Mouse (Mus musculus): ENCODE measurements around the gene Ric1. TPM values are rescaled to one million over a fixed set of nuclear protein-coding genes. Genes with fewer than 3 reads are reported as not detected.

Ric1 gene
- total and polyA plus RNA-seq, 3 experiments = 13.5 to 59.1 (median 50.5) TPM

- no peak for ATAC-seq (ENCODE audit: extremely low read depth, insufficient number of reproducible peaks, low FRiP score, poor library complexity, severe bottlenecking)
Measured at GRCm38 (mm10) chr19:29513111-29513766, 8.8 kb upstream of the Ric1 start.

GRCm38 (mm10) chr19:29514130-29514529 is 8.0 kb upstream of the Ric1 start:
- Histone ChIP-seq H3K36me3 (replicated peaks) (peaks cover 17% of the 10 kb centered on the region), H3K9me3 (replicated peaks) (peaks cover 4% of the 10 kb centered on the region), H3K4me1 (ENCODE audit: insufficient read depth, low read depth, low read length) (peaks cover 7% of the 10 kb centered on the region), H3K27me3 (ENCODE audit: insufficient read depth, low read length) (peaks cover 4% of the 10 kb centered on the region), H3K4me3 (ENCODE audit: low read depth, low read length) (no peak overlapping the region)
- ATAC-seq (ENCODE audit: extremely low read depth, insufficient number of reproducible peaks, low FRiP score, poor library complexity, severe bottlenecking) = no peak
- no peak for TF ChIP-seq POLR2AphosphoS5 (IDR thresholded peaks at IDR 0.05; ENCODE audit: insufficient replicate concordance, low read depth, low read length)
- DNase-seq (ENCODE audit: low spot score) = no peak

More at GRCm38 (mm10) chr19:29513111-29513766, 8.8 kb upstream of the Ric1 start:
- no peak for DNase-seq (ENCODE audit: low spot score)
- TF ChIP-seq POLR2AphosphoS5 (IDR thresholded peaks at IDR 0.05; ENCODE audit: insufficient replicate concordance, low read depth, low read length) (no peak), GATA2 (IDR thresholded peaks at IDR 0.05; ENCODE audit: borderline replicate concordance, low read depth, low read length) (no peak), TAL1 (conservative IDR thresholded peaks at IDR 0.05; ENCODE audit: low read depth, low read length) (no peak), GATA1 (IDR thresholded peaks at IDR 0.05; ENCODE audit: borderline replicate concordance, low read length) (no peak)
- Histone ChIP-seq H3K9me3 (replicated peaks) (peaks cover 4% of the 10 kb centered on the region), H3K36me3 (replicated peaks) (peaks cover 15% of the 10 kb centered on the region), H3K4me1 (ENCODE audit: insufficient read depth, low read depth, low read length) (peaks cover 7% of the 10 kb centered on the region), H3K4me3 (ENCODE audit: low read depth, low read length) (no peak overlapping the region), H3K27me3 (ENCODE audit: insufficient read depth, low read length) (peaks cover 4% of the 10 kb centered on the region)

- no peaks in the 10 kb centered on the region for H3K27me3 ChIP-seq (ENCODE audit: insufficient read depth, low read length)
- H3K36me3 ChIP-seq (replicated peaks) = peaks cover 21% of the 10 kb centered on the region
- no peak for TF ChIP-seq TAL1 (conservative IDR thresholded peaks at IDR 0.05; ENCODE audit: low read depth, low read length)
- TF ChIP-seq POLR2AphosphoS5 (IDR thresholded peaks at IDR 0.05; ENCODE audit: insufficient replicate concordance, low read depth, low read length) = no peak
- TF ChIP-seq GATA2 (IDR thresholded peaks at IDR 0.05; ENCODE audit: borderline replicate concordance, low read depth, low read length) = no peak
- DNase-seq (ENCODE audit: low spot score) = no peak
- peaks cover 4% of the 10 kb centered on the region for H3K9me3 ChIP-seq (replicated peaks)
- no peak overlapping the region for H3K4me3 ChIP-seq (ENCODE audit: low read depth, low read length)
- H3K4me1 ChIP-seq (ENCODE audit: insufficient read depth, low read depth, low read length) = peaks cover 4% of the 10 kb centered on the region
- ATAC-seq (ENCODE audit: extremely low read depth, insufficient number of reproducible peaks, low FRiP score, poor library complexity, severe bottlenecking) = no peak
Measured at GRCm38 (mm10) chr19:29515386-29515785, 6.7 kb upstream of the Ric1 start.

GRCm38 (mm10) chr19:29515991-29516390 is 6.1 kb upstream of the Ric1 start:
- Histone ChIP-seq H3K27me3 (ENCODE audit: insufficient read depth, low read length) (no peaks in the 10 kb centered on the region), H3K4me1 (ENCODE audit: insufficient read depth, low read depth, low read length) (peaks cover 8% of the 10 kb centered on the region), H3K36me3 (replicated peaks) (peaks cover 25% of the 10 kb centered on the region), H3K9me3 (replicated peaks) (peaks cover 4% of the 10 kb centered on the region), H3K4me3 (ENCODE audit: low read depth, low read length) (no peak overlapping the region)
- TF ChIP-seq TAL1 (conservative IDR thresholded peaks at IDR 0.05; ENCODE audit: low read depth, low read length) (no peak), GATA2 (IDR thresholded peaks at IDR 0.05; ENCODE audit: borderline replicate concordance, low read depth, low read length) (no peak), GATA1 (IDR thresholded peaks at IDR 0.05; ENCODE audit: borderline replicate concordance, low read length) (no peak), CTCF (IDR thresholded peaks at IDR 0.05; ENCODE audit: low read depth, low read length) (no peak), POLR2AphosphoS5 (IDR thresholded peaks at IDR 0.05; ENCODE audit: insufficient replicate concordance, low read depth, low read length) (no peak)
- ATAC-seq (ENCODE audit: extremely low read depth, insufficient number of reproducible peaks, low FRiP score, poor library complexity, severe bottlenecking) (no peak), DNase-seq (ENCODE audit: low spot score) (no peak)

- no peaks in the 10 kb centered on the region for H3K27me3 ChIP-seq (ENCODE audit: insufficient read depth, low read length)
- TF ChIP-seq POLR2AphosphoS5 (IDR thresholded peaks at IDR 0.05; ENCODE audit: insufficient replicate concordance, low read depth, low read length) = no peak
- no peak for TF ChIP-seq TAL1 (conservative IDR thresholded peaks at IDR 0.05; ENCODE audit: low read depth, low read length)
- no peak for TF ChIP-seq GATA2 (IDR thresholded peaks at IDR 0.05; ENCODE audit: borderline replicate concordance, low read depth, low read length)
- no peak for TF ChIP-seq GATA1 (IDR thresholded peaks at IDR 0.05; ENCODE audit: borderline replicate concordance, low read length)
- no peak for TF ChIP-seq CTCF (IDR thresholded peaks at IDR 0.05; ENCODE audit: low read depth, low read length)
- no peak for ATAC-seq (ENCODE audit: extremely low read depth, insufficient number of reproducible peaks, low FRiP score, poor library complexity, severe bottlenecking)
Measured at GRCm38 (mm10) chr19:29518409-29518808, 3.7 kb upstream of the Ric1 start.

GRCm38 (mm10) chr19:29518922-29519321 is 3.2 kb upstream of the Ric1 start:
- peaks cover 25% of the 10 kb centered on the region for H3K36me3 ChIP-seq (replicated peaks)
- H3K4me1 ChIP-seq (ENCODE audit: insufficient read depth, low read depth, low read length) = peaks cover 15% of the 10 kb centered on the region
- ATAC-seq (ENCODE audit: extremely low read depth, insufficient number of reproducible peaks, low FRiP score, poor library complexity, severe bottlenecking) (no peak), DNase-seq (ENCODE audit: low spot score) (no peak)
- H3K27me3 ChIP-seq (ENCODE audit: insufficient read depth, low read length) = no peaks in the 10 kb centered on the region
- no peak overlapping the region for H3K4me3 ChIP-seq (ENCODE audit: low read depth, low read length)
- peaks cover 4% of the 10 kb centered on the region for H3K9me3 ChIP-seq (replicated peaks)
- TF ChIP-seq TAL1 (conservative IDR thresholded peaks at IDR 0.05; ENCODE audit: low read depth, low read length) = no peak
- no peak for TF ChIP-seq GATA1 (IDR thresholded peaks at IDR 0.05; ENCODE audit: borderline replicate concordance, low read length)
- TF ChIP-seq POLR2AphosphoS5 (IDR thresholded peaks at IDR 0.05; ENCODE audit: insufficient replicate concordance, low read depth, low read length) = no peak

More at GRCm38 (mm10) chr19:29518409-29518808, 3.7 kb upstream of the Ric1 start:
- H3K4me3 ChIP-seq (ENCODE audit: low read depth, low read length) = no peak overlapping the region
- peaks cover 25% of the 10 kb centered on the region for H3K36me3 ChIP-seq (replicated peaks)
- DNase-seq (ENCODE audit: low spot score) = no peak
- H3K4me1 ChIP-seq (ENCODE audit: insufficient read depth, low read depth, low read length) = peaks cover 11% of the 10 kb centered on the region
- H3K9me3 ChIP-seq (replicated peaks) = peaks cover 4% of the 10 kb centered on the region
